Mouse (Mus musculus): ENCODE data around the gene Gm20458. TPM values are rescaled to one million over a fixed set of nuclear protein-coding genes. Genes with fewer than 3 reads are reported as not detected.

Gm20458 gene
- polyA plus RNA-seq, 1 experiment = 31.6 TPM

DNA sequence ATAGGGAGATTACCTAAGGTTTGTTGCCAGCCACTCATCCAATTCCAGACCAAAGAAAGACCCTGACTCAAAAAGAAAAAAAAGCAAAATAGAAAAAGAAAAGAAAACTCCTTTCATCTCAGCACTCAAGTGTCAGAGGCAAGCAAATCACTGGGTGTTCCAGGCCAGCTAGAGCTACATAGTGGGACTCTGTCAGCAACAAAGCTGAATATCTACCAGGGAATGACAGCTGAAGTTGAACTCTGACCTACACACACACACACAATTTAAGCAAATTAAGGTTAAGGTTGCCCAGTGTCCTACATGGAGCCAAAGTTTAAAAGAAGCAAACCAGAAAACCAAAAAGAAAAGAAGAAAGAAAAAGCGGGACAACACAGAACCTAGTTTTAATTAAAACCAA, 12.6 kb upstream of the Gm20458 start:
- Histone ChIP-seq H3K27me3 (ENCODE audit: control insufficient read depth, insufficient read depth, insufficient read length) (no peaks in the 10 kb centered on the region), H3K36me3 (ENCODE audit: control insufficient read depth, insufficient read depth) (no peaks in the 10 kb centered on the region), H3ac (ENCODE audit: control insufficient read depth, insufficient read length) (no peak overlapping the region), H3K4me3 (no peak overlapping the region), H3K79me2 (ENCODE audit: control insufficient read depth, insufficient read depth) (no peaks in the 10 kb centered on the region), H3K4me2 (ENCODE audit: low read depth) (no peak overlapping the region)
- TF ChIP-seq POLR2A (IDR thresholded peaks at IDR 0.05; ENCODE audit: insufficient read length, low read depth) (no peak), CEBPB (IDR thresholded peaks at IDR 0.05; ENCODE audit: insufficient read depth, poor library complexity, severe bottlenecking) (no peak), TCF3 (IDR thresholded peaks at IDR 0.05; ENCODE audit: insufficient read length, low read depth) (no peak)

DNA sequence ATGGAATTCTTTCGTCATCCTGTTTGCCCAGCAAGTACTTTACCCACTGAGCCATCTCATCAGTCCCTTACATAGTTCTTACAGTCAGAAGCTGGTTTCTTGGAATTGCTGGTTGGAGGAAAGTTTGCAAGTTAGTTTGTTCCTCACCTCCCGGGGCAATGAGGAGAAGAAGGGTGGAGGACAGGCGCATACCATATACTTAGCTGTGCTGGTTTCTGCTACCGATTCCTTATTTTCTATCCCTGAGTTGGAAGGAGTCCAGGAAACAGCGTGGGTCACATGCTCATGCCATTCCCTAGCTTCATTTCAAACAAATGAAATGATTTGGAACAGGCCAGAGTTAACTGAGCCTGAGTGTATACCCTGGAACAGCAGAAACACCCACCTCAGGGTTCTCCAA, 11.8 kb upstream of the Gm20458 start:
- Histone ChIP-seq H3K4me3 (no peak overlapping the region), H3K36me3 (ENCODE audit: control insufficient read depth, insufficient read depth) (no peaks in the 10 kb centered on the region), H3K27me3 (ENCODE audit: control insufficient read depth, insufficient read depth, insufficient read length) (no peaks in the 10 kb centered on the region), H3ac (ENCODE audit: control insufficient read depth, insufficient read length) (no peak overlapping the region), H3K79me2 (ENCODE audit: control insufficient read depth, insufficient read depth) (no peaks in the 10 kb centered on the region), H3K4me2 (ENCODE audit: low read depth) (no peak overlapping the region)
- TF ChIP-seq MYOD1 (IDR thresholded peaks at IDR 0.05; ENCODE audit: control insufficient read depth in 1 of 3, insufficient read length in 2 of 3, low read depth in 2 of 3) (no peak), MYOG (IDR thresholded peaks at IDR 0.05; ENCODE audit: control insufficient read depth in 1 of 3, insufficient read depth in 1 of 3, insufficient read length in 2 of 3, low read depth in 2 of 3) (no peak), USF1 (IDR thresholded peaks at IDR 0.05; ENCODE audit: low read depth) (no peak), SRF (IDR thresholded peaks at IDR 0.05; ENCODE audit: control insufficient read depth, insufficient read length, low read depth) (no peak), E2F4 (IDR thresholded peaks at IDR 0.05; ENCODE audit: insufficient read depth) (no peak)

DNA sequence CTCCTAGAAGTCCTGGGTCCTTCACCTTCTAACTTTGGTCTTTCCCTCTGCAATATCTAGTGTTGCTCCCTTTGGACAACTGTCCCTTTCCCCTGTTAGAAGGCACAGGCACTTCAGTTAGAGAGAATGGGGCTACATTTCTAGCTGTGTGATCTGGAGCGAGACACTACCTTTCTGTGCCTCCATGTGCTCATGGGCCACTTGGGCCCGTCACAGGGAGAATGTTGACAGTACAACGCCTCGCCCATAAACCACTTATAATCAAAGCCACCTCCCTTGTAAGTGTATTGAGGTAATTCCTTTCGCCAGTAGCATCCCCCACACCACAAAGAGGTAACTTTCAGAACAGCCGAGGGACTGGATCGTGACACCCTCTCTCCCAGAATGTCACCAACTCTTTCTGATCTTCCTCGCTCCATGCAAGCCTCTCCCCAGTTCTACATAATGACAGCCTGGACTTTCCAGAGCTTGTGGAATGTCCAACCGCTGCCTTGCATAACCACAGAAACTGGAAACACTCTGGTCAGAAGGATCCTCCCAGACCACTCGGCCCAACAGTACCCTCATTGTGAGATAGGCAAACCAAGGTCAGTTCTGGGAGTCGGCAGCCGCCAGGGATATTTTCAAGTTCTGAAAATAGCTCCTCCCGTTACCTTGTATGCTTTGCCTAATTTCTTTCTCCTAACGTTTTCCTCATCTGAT, 11.3 kb upstream of the Gm20458 start:
- Histone ChIP-seq H3K27me3 (ENCODE audit: control insufficient read depth, insufficient read depth, insufficient read length) (no peaks in the 10 kb centered on the region), H3K4me3 (no peak overlapping the region), H3K79me2 (ENCODE audit: control insufficient read depth, insufficient read depth) (no peaks in the 10 kb centered on the region), H3K4me2 (ENCODE audit: low read depth) (no peak overlapping the region), H3K36me3 (ENCODE audit: control insufficient read depth, insufficient read depth) (no peaks in the 10 kb centered on the region), H3ac (ENCODE audit: control insufficient read depth, insufficient read length) (no peak overlapping the region)
- TF ChIP-seq REST (IDR thresholded peaks at IDR 0.05; ENCODE audit: insufficient read depth, insufficient read length) = no peak
- no peak for TF ChIP-seq MAX (IDR thresholded peaks at IDR 0.05; ENCODE audit: low read depth)
- no peak for TF ChIP-seq TCF12 (IDR thresholded peaks at IDR 0.05; ENCODE audit: insufficient read depth, poor library complexity, severe bottlenecking)
- no peak for TF ChIP-seq MYOD1 (IDR thresholded peaks at IDR 0.05; ENCODE audit: control insufficient read depth in 1 of 3, insufficient read length in 2 of 3, low read depth in 2 of 3)
- no peak for TF ChIP-seq CEBPB (IDR thresholded peaks at IDR 0.05; ENCODE audit: insufficient read depth, poor library complexity, severe bottlenecking)
- TF ChIP-seq POLR2AphosphoS2 (IDR thresholded peaks at IDR 0.05; ENCODE audit: insufficient read length, low read depth) = no peak
- TF ChIP-seq E2F4 (IDR thresholded peaks at IDR 0.05; ENCODE audit: insufficient read depth) = no peak
- TF ChIP-seq POLR2A (IDR thresholded peaks at IDR 0.05; ENCODE audit: insufficient read length, low read depth) = no peak
- no peak for TF ChIP-seq SRF (IDR thresholded peaks at IDR 0.05; ENCODE audit: control insufficient read depth, insufficient read length, low read depth)
- TF ChIP-seq MYOG (IDR thresholded peaks at IDR 0.05; ENCODE audit: control insufficient read depth in 1 of 3, insufficient read depth in 1 of 3, insufficient read length in 2 of 3, low read depth in 2 of 3) = no peak
- TF ChIP-seq TCF3 (IDR thresholded peaks at IDR 0.05; ENCODE audit: insufficient read length, low read depth) = no peak
- TF ChIP-seq USF1 (IDR thresholded peaks at IDR 0.05; ENCODE audit: low read depth) = no peak

DNA sequence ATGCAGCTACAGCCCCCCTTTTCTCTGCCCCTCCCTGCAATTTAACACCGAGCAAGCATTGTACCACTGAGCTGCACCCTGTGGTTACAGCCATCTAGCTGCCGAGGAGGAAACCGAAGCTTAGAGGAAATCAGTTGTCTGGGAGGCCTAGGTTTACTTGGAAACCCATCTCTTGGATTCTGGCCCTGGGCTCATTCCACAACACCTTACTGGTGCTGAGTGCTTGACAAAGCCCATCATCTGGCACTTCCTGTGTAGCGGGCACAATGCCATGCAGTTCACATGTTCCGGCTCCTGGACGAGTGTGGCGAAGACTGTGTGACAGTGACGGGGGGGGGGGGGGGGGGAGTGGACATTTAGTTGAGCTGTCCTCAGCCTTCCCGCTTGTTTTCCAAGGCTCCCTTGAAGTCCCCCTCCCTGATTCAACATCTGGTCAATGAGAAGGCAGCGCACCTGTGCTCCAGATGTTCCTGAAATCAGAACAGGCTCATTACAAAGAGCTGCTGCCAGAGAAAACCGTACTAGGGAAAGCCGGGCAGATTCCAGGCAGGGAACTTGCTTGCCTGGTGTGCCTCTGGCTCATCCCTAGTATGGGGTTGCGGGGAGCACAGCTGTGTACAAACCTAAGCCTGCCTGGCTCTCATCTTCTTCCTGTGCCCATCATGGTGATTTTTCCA, 8.6 kb upstream of the Gm20458 start:
- TF ChIP-seq SRF (IDR thresholded peaks at IDR 0.05; ENCODE audit: control insufficient read depth, insufficient read length, low read depth) (no peak), MYOD1 (IDR thresholded peaks at IDR 0.05; ENCODE audit: control insufficient read depth in 1 of 3, insufficient read length in 2 of 3, low read depth in 2 of 3) (peak in 1 of 3 experiments; percentile 61)
- Histone ChIP-seq H3K27me3 (ENCODE audit: control insufficient read depth, insufficient read depth, insufficient read length) (no peaks in the 10 kb centered on the region), H3ac (ENCODE audit: control insufficient read depth, insufficient read length) (no peak overlapping the region), H3K4me2 (ENCODE audit: low read depth) (peak overlapping the region; percentile 42), H3K4me3 (no peak overlapping the region), H3K79me2 (ENCODE audit: control insufficient read depth, insufficient read depth) (no peaks in the 10 kb centered on the region), H3K36me3 (ENCODE audit: control insufficient read depth, insufficient read depth) (no peaks in the 10 kb centered on the region)

DNA sequence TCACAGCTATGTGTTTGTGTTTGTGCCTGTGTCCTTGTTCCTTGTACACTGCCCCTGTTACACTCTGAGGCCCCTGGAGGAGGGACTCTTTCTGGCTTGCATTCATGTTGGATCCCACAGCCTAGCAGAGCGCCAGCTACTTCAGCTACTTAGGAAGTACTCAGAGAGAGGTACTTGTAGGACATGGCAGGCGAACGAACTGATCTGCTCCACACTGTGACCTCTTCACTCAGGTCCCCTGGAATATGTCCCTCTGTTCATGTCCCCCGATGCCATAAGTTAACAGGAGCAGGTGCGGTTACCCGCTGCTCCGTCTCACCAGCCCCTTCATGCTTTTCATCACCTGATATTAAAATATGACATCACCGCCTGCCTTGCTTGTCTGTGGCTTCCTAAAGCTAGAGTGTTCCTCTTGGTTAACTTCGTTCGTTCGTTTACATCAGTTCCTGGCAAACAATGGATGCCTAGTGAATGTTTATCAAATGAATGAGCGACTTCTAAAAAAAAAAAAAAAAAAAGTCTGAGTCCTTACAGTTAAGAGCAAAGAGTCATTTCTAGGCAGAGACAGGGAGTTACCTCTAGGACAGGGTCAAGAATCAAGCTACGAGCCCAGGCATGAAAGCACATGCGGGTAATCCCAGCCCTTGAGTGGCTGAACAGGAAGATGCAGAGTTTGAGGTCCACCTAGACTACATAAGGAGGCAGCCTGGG, 7.6 kb upstream of the Gm20458 start:
- Histone ChIP-seq H3K27me3 (ENCODE audit: control insufficient read depth, insufficient read depth, insufficient read length) (no peaks in the 10 kb centered on the region), H3K36me3 (ENCODE audit: control insufficient read depth, insufficient read depth) (no peaks in the 10 kb centered on the region), H3K79me2 (ENCODE audit: control insufficient read depth, insufficient read depth) (no peaks in the 10 kb centered on the region), H3K4me2 (ENCODE audit: low read depth) (no peak overlapping the region), H3K4me3 (no peak overlapping the region), H3ac (ENCODE audit: control insufficient read depth, insufficient read length) (no peak overlapping the region)
- no peak for TF ChIP-seq SRF (IDR thresholded peaks at IDR 0.05; ENCODE audit: control insufficient read depth, insufficient read length, low read depth)
- no peak for TF ChIP-seq TCF12 (IDR thresholded peaks at IDR 0.05; ENCODE audit: insufficient read depth, poor library complexity, severe bottlenecking)
- no peak for TF ChIP-seq E2F4 (IDR thresholded peaks at IDR 0.05; ENCODE audit: insufficient read depth)
- no peak for TF ChIP-seq POLR2A (IDR thresholded peaks at IDR 0.05; ENCODE audit: insufficient read length, low read depth)
- TF ChIP-seq POLR2AphosphoS2 (IDR thresholded peaks at IDR 0.05; ENCODE audit: insufficient read length, low read depth) = no peak
- no peak for TF ChIP-seq REST (IDR thresholded peaks at IDR 0.05; ENCODE audit: insufficient read depth, insufficient read length)
- no peak for TF ChIP-seq MYOD1 (IDR thresholded peaks at IDR 0.05; ENCODE audit: control insufficient read depth in 1 of 3, insufficient read length in 2 of 3, low read depth in 2 of 3)
- no peak for TF ChIP-seq CEBPB (IDR thresholded peaks at IDR 0.05; ENCODE audit: insufficient read depth, poor library complexity, severe bottlenecking)
- TF ChIP-seq MAX (IDR thresholded peaks at IDR 0.05; ENCODE audit: low read depth) = no peak
- TF ChIP-seq USF1 (IDR thresholded peaks at IDR 0.05; ENCODE audit: low read depth) = no peak
- no peak for TF ChIP-seq TCF3 (IDR thresholded peaks at IDR 0.05; ENCODE audit: insufficient read length, low read depth)
- TF ChIP-seq MYOG (IDR thresholded peaks at IDR 0.05; ENCODE audit: control insufficient read depth in 1 of 3, insufficient read depth in 1 of 3, insufficient read length in 2 of 3, low read depth in 2 of 3) = no peak

All from myocyte (in vitro differentiated cells).